Mouse (Mus musculus): ENCODE results near the gene Capn6.

Capn6 gene

GRCm38 (mm10) chrX:143827212-143827611, at the start of gene Capn6:
Capn6 (minus strand) TSS chrX:143827414.
- no peak for DNase-seq (ENCODE audit: low read depth, low spot score)

- no peak for DNase-seq (ENCODE audit: low read depth, low spot score)
Measured at GRCm38 (mm10) chrX:143867129-143867664, 40.0 kb upstream of the Capn6 start.

GRCm38 (mm10) chrX:143851351-143851750, 24.1 kb upstream of the Capn6 start:
- DNase-seq (ENCODE audit: low read depth, low spot score) = no peak

GRCm38 (mm10) chrX:143849969-143850368, 22.8 kb upstream of the Capn6 start:
- no peak for DNase-seq (ENCODE audit: low read depth, low spot score)

GRCm38 (mm10) chrX:143846637-143847036, 19.4 kb upstream of the Capn6 start:
- DNase-seq (ENCODE audit: low read depth, low spot score) = no peak

- DNase-seq (ENCODE audit: low read depth, low spot score) = no peak
Measured at GRCm38 (mm10) chrX:143826521-143826920, 693 bp downstream of the Capn6 start.

GRCm38 (mm10) chrX:143818961-143819360, 8.3 kb downstream of the Capn6 start:
- DNase-seq (ENCODE audit: low read depth, low spot score) = no peak

GRCm38 (mm10) chrX:143815948-143816347, 11.3 kb downstream of the Capn6 start:
- DNase-seq (ENCODE audit: low read depth, low spot score) = no peak

GRCm38 (mm10) chrX:143762556-143762955, 64.7 kb downstream of the Capn6 start:
- no peak for DNase-seq (ENCODE audit: low read depth, low spot score)

All from CD4-positive helper T cell, adult 2 months (primary cell).